Mouse (Mus musculus) A20 (cell line): ENCODE measurements around the gene Ebf3.

Source experiments
- DNase-seq: peaks from one replicate; pipeline ENCODE4 v3.0.0-alpha.2; 2011; ENCODE audit warnings: low read depth, low spot score

The Ebf3 gene

DNA sequence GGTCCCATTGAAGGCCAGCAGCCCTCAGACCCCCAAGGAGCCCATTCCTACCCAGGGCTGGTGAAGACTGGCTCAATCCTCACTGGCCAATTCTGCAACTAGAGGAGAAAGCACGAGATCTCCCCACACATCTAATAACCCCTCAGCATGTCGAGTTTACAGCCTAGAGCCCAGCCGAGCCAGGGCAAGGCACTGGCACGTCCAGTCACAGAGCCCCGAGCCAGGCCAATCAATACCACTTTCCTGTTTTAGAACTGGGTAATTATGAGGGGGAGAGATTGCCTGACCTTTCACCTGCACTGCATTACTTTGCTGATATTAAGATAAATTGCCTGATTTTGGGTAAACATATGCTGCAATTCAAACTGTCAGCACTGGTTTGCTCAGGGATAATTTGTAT, 105.7 kb downstream of the Ebf3 start:
- DNase-seq, result no peak

DNA sequence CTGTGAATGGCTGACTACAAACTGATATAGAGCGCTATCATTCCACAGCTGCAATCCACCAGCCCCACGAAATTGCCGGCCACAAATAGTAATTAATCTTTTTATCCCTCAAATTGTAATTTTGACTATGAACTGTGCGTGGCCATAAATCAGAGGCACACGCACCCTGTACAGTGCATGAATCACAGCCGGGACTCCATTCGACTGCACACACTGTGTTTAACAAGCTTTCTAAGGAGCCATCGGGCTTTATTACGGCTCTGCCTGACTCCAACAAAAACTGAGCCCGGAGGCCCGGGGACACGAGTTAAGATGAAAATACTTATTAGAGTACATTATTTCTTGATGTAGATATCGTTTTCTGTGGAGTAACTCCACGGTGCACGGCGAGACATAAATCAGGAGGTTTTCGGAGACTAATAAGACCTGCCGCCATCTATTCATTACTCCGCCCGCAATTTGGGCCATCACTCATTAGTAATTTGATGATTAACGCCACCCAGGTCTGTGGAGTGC, 107.4 kb downstream of the Ebf3 start:
- DNase-seq, result no peak

DNA sequence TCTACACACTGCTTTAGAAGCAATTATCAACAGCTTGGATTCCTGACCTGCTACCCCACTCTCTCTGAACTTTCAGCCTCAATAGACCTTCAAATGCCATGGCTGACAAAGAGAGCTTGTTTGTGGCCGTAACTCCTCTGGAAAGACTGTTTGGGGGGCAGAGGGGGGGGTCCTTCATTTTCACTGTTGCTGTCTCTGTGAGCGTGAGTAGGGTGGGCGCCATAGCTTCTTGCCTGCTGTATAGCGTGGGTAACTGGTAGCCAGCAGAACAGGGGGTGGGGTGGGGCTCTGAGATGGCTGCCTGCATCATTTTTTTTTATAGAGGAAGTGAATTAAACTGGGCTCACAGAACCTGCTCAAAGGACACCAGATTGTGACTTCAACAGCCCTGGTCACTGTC, 114.7 kb downstream of the Ebf3 start:
- DNase-seq, result no peak

DNA sequence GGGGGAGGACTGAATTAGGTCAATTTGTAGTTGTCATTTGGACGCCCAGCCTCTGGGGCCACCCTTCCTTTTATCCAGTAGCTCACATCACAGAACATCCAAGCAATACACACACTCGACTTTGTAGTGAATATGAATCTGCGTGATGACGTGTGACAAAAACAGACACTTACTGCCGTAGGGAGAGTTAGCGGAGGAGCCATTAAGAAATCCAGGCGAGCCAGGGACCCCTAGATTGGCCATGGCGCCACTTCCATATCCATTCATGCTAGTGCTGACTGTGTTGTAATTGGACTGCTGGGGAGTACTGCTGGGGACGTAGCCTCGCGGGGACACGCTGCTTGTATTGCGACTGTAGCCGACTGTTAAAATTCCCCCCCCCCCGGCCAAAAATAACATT, 115.3 kb downstream of the Ebf3 start:
- DNase-seq, result no peak

DNA sequence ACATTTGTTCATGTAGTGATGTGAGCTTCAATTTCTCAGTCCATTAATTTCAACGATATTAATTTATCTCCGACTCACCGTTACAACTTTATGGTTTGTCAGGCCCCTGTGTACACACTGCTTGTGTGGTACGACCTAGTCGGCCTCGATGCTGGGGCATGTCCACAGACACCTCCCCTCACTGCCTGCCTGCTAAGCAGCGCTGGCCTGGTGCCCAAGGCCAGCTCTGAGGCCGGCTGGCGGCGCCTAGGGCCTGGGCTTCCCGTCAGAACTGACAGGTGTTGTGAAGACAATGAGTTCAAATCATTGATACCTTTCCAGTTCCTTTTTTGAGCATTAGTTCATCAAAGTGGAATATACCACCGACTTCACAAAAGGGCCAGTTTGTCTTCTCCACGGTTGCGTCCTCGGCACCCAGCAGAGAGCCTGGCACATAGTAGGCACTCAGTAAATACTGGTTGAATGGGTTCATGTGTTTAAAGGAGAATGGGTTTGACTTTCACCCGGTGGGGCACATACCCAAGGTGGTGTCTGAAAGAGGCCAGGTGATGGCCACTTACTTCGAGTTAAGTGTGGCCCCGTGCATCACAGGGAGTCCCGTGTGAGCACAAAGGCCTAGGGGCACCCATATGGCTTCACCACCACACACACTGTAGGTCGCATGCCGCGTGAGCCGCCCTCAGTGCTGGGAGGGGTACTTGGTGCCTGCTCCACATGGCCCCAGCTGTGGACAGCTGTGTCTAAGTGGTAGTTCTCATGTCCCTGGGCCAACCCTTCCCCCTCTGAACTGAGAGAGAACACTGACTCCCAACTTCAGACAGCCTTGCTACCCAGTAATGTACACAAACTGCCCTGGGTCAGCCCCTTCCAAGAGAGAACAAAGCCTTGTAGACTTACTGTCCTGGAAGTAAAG, 116.9 kb downstream of the Ebf3 start:
- no peak for DNase-seq

DNA sequence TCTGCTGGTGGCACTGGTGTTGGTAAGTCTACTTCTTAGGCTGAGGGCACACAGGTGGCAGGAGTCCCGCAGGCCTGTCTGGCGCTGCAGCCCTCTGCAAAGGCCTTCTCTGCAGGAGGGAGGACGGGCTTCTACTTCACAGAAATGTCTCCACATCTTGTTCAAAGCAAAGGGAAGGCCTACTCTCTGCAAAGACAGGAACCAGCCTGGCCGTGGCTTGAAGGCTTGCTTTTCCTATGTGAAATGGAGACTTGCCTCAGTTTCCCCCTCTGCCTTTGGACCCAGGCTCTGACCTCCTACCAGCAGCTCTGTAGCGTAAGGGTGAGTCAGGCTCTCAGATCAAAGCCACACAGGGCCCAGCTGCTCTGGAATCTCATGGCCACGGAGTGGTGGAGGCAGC, 117.7 kb downstream of the Ebf3 start:
- no peak for DNase-seq

DNA sequence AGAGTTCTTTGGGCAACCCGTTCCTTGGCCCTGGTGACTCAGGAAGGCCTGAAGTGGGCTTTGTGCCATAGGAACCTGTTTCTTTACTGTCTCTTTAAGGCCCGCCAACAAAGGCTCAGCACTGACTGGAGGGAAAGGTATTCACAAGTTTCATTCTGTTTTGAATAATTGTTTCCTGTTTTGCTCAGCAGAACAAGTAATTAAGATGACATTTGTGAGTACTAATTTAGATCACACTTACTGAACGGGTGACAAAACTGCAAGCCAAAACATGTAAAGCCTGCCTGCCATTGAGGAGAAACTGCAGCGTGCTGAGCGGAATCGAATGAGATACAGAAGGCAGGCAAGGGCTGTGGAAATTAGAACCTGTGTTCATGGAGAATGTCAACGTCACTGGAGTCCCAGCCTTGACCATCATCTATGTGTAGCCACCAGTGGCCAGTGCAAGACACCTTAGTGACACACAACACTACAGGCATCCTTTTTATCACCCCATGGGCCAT, 121.4 kb downstream of the Ebf3 start:
- DNase-seq, result peak; percentile 42

DNA sequence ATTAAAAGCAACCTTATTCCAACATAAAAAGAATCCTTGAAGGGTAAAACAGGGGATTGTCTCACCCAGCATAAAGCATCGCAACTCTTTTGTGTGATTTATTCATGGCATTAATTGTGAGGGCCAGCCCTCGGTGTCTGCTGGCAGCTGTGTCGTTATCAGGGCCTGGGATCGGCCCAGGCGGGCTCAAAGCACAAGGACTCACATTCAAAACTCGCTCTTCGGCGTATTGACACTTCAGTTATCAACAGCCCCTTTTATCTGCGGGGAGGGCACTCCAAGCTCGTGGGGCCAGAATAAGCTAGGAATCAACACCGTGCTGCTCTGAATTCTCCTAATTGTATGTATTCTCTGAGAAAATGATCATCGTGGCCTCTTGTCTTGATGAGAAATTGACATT, 122.4 kb downstream of the Ebf3 start:
- DNase-seq, result no peak

DNA sequence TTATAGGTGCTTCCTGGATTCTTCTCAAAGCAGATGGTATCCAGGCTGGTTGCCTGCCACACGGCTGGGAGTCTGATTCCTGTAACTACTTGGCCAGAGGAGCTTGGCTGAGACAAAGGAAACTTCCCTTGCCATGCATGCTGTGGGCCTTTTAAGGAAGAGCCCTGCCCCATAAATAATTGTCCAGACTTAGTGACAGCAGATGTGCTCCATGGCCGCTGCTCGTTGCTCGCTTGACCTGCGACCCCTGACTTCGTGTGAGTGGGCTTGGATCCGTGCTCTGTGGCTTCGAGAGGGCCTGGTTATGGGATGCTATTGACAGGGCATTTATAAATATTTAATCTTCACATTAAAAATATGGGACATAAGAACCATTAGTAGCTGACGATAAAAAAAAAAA, 142.0 kb downstream of the Ebf3 start:
- no peak for DNase-seq

DNA sequence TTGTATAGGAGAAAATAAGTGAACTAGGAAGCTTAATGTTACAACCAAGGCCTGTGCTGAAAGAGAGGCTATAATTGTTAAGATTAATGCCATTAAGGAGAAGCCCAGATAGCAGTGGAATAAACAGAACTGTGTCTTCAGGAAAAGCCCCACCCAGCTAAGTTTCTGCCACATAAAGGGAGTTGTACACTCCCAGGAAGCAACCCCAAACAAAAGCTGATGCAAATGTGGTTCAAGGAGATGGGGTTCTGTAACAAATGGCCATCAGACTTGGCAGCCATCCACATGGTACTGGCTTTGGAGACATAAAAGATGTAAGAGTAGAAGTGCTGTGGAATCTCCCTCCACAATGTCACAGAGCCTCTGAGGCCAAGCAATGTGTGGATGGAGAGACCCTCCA, 155.2 kb downstream of the Ebf3 start:
- no peak for DNase-seq

DNA sequence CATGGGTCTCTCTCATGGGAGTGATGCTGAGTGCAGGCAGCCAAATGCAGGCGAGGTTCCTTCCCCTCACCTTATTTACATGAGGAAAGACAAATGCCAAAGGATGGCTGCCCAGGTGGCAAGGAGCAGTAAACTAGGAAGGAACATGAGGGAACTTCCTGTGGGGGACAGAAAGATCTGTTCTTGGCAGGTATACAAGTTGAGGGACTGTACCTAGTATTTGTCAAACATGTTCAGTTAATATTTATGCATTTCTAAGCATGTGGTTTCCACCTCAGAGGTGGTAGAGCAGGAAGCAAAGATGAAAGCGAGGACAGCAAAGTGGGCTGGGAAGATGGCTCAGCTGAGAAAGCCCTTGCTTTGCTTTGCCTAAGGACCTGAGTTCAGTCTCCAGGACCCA, 159.6 kb downstream of the Ebf3 start:
- peak; percentile 24 for DNase-seq

DNA sequence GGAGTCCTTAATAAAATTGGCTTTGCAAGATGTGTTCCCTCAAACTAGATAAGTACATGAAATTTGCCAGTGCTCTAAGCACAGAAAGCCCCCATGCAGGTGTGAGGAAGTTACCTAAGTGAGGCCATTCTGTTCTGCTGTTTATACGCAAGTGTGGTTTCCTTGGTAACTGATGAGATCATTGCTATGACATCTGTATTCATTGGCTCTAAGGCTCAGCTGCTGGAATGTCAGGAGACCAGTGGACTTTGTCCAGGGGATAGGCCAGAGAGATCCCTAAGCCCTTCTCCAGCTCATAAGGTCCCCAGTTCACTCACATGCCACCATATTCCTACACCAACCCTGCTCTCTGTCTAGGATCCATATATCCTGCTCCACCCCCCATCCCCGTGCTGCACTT, 162.4 kb downstream of the Ebf3 start:
- DNase-seq, result no peak

DNA sequence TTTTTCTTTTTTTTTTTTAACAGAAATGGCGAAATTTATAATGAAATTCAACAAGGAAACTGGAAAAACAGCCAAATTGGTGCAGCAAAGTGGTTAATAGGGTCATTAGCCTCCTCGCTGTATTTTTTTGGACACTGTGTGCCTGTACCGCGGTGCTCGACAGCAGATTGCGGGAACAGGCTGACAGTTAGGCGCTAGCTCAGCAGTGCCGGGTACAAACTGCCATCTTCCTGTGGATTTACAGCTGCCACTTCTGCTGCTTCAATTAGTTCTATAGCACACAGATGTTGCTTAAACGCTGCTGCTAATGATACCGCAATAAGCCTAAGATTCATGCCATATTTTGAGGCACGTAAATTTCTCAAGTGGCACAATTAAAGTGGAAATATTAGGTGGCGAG, 167.1 kb downstream of the Ebf3 start:
- no peak for DNase-seq
